Comparison of ENCODE assay signal across 7 mouse cellular contexts in genomic region chr15:79691023-79691508, GRCm38 (mm10). TPM values are rescaled to one million over a fixed set of nuclear protein-coding genes. Genes with fewer than 3 reads are reported as not detected.
DNase-seq lines count a peak whose midpoint lies in the region; ATAC-seq and TF ChIP-seq lines count a peak whose summit lies in the region.

No protein-coding gene starts in this region.

- no peak for TF ChIP-seq POLR2A in cortical plate, adult 2 months (IDR thresholded peaks at IDR 0.05; ENCODE audit: extremely low read depth, insufficient read depth, low read length)

- peaks cover 5% of the 10 kb centered on the region; the same call in 1 of the 2 replicates for H3K4me1 ChIP-seq in cortical plate, adult 2 months (ENCODE audit: control insufficient read depth, insufficient read depth, low read length)
- peaks cover 29% of the 10 kb centered on the region for H3K4me1 ChIP-seq in limb, embryonic 12.5 days (replicated peaks)
- H3K4me1 ChIP-seq in midbrain, embryonic 16.5 days (ENCODE audit: control insufficient read depth, insufficient read depth, low read length), result peaks cover 34% of the 10 kb centered on the region

- peak overlapping the region; percentile 65 for H3K4me3 ChIP-seq in cortical plate, adult 2 months (ENCODE audit: insufficient read depth, low read length)
- peak overlapping the region; percentile 86 for H3K4me3 ChIP-seq in limb, embryonic 12.5 days (replicated peaks)
- H3K4me3 ChIP-seq in midbrain, embryonic 16.5 days (ENCODE audit: low read depth, low read length), result peak overlapping the region; percentile 90

- no peaks in the 10 kb centered on the region for H3K9me3 ChIP-seq in limb, embryonic 12.5 days
- no peaks in the 10 kb centered on the region for H3K9me3 ChIP-seq in midbrain, embryonic 16.5 days (replicated peaks; ENCODE audit: control insufficient read depth, low read length, poor library complexity, severe bottlenecking)

- intact Hi-C loops in gastrocnemius, postnatal 36 days (cut with DNase I), result no loop called here

- H3K9ac ChIP-seq in limb, embryonic 12.5 days (replicated peaks), result peak overlapping the region; percentile 88
- peak overlapping the region; percentile 90 for H3K9ac ChIP-seq in midbrain, embryonic 16.5 days (ENCODE audit: low read depth, low read length)

- H3K27ac ChIP-seq in cortical plate, adult 2 months (ENCODE audit: insufficient read depth, low read length), result no peak overlapping the region; the same call in 1 of the 2 replicates
- peak overlapping the region; percentile 88 for H3K27ac ChIP-seq in limb, embryonic 12.5 days
- H3K27ac ChIP-seq in midbrain, embryonic 16.5 days (ENCODE audit: low read length), result peak overlapping the region; percentile 89

- ATAC-seq in limb, embryonic 12.5 days (ENCODE audit: insufficient number of reproducible peaks, insufficient read depth, low FRiP score, low TSS enrichment, low read depth), result peak; percentile 0; the same call in 1 of the 2 replicates
- ATAC-seq in midbrain, embryonic 16.5 days, result peak; percentile 30

- H3K27me3 ChIP-seq in limb, embryonic 12.5 days, result no peaks in the 10 kb centered on the region
- no peaks in the 10 kb centered on the region for H3K27me3 ChIP-seq in midbrain, embryonic 16.5 days (ENCODE audit: control insufficient read depth, insufficient read depth, low read depth, low read length)

- under 1% methylated on average over 30 of the region's 53 CpGs for WGBS in limb, embryonic 12.5 days
- under 1% methylated on average over 51 of the region's 53 CpGs for WGBS in midbrain, embryonic 16.5 days

- H3K36me3 ChIP-seq in limb, embryonic 12.5 days, result peaks cover 21% of the 10 kb centered on the region
- H3K36me3 ChIP-seq in midbrain, embryonic 16.5 days (ENCODE audit: control insufficient read depth, insufficient read depth, low read length), result no peaks in the 10 kb centered on the region

- peak; percentile 37 for DNase-seq in right cerebral cortex, adult 18-20 months
- no peak for DNase-seq in right cerebral cortex, postnatal 4 days
- peak; percentile 20 to 54 for DNase-seq in gastrocnemius, postnatal 36 days
- no peak for DNase-seq in B cell, adult 2 months

- TF ChIP-seq CTCF in cortical plate, adult 2 months (IDR thresholded peaks at IDR 0.05; ENCODE audit: extremely low read depth, insufficient read depth, low read length), result no peak

- H3K4me2 ChIP-seq in limb, embryonic 12.5 days, result peak overlapping the region; percentile 97
- H3K4me2 ChIP-seq in midbrain, embryonic 16.5 days (ENCODE audit: low read length), result peak overlapping the region; percentile 95

RNA-seq across cellular contexts. Expression of gene Gtpbp1, which starts 0.4 kb away (rescaled TPM):
- polyA plus RNA-seq in cortical plate, adult 2 months (2012; rRNA removed), result 36.4 and 36.9 TPM in 2 replicates
- 10 to 100 TPM; 22.5 to 24.2 TPM for total RNA-seq in gastrocnemius, postnatal 36 days (2021)
- 42.6 and 47.2 TPM in 2 replicates for polyA plus RNA-seq in limb, embryonic 12.5 days (2016; fragmentation: Nextera tagmentation; extraction: Ambion mirVana)
- polyA plus RNA-seq in midbrain, embryonic 16.5 days (2015; fragmentation: Nextera tagmentation; extraction: Ambion mirVana), result 51.4 and 53.6 TPM in 2 replicates

RNA-seq across cellular contexts. Expression of gene Josd1, which starts 3.3 kb away (rescaled TPM):
- polyA plus RNA-seq in cortical plate, adult 2 months (2012; rRNA removed), result 64.0 and 64.3 TPM in 2 replicates
- 10 to 100 TPM; 12.1 to 13.3 TPM for total RNA-seq in gastrocnemius, postnatal 36 days (2021)
- polyA plus RNA-seq in limb, embryonic 12.5 days (2016; fragmentation: Nextera tagmentation; extraction: Ambion mirVana), result 33.0 and 36.1 TPM in 2 replicates
- polyA plus RNA-seq in midbrain, embryonic 16.5 days (2015; fragmentation: Nextera tagmentation; extraction: Ambion mirVana), result 20.6 and 21.3 TPM in 2 replicates

RNA-seq across cellular contexts. Expression of gene Tomm22, which starts 20.4 kb away (rescaled TPM):
- polyA plus RNA-seq in cortical plate, adult 2 months (2012; rRNA removed), result 88.3 and 94.3 TPM in 2 replicates
- total RNA-seq in gastrocnemius, postnatal 36 days (2021), result 10 to 100 TPM; 56.5 to 60.2 TPM
- polyA plus RNA-seq in limb, embryonic 12.5 days (2016; fragmentation: Nextera tagmentation; extraction: Ambion mirVana), result 217 and 238 TPM in 2 replicates
- 233 and 237 TPM in 2 replicates for polyA plus RNA-seq in midbrain, embryonic 16.5 days (2015; fragmentation: Nextera tagmentation; extraction: Ambion mirVana)

RNA-seq across cellular contexts. Expression of gene Cby1, which starts 32.1 kb away (rescaled TPM):
- polyA plus RNA-seq in cortical plate, adult 2 months (2012; rRNA removed), result 35.6 and 37.0 TPM in 2 replicates
- total RNA-seq in gastrocnemius, postnatal 36 days (2021), result 10 to 100 TPM; 12.1 to 14.5 TPM
- polyA plus RNA-seq in limb, embryonic 12.5 days (2016; fragmentation: Nextera tagmentation; extraction: Ambion mirVana), result 49.9 and 57.6 TPM in 2 replicates
- polyA plus RNA-seq in midbrain, embryonic 16.5 days (2015; fragmentation: Nextera tagmentation; extraction: Ambion mirVana), result 101 and 105 TPM in 2 replicates

RNA-seq across cellular contexts. Expression of gene Fam227a, which starts 32.3 kb away (rescaled TPM):
- 12.6 and 14.5 TPM in 2 replicates for polyA plus RNA-seq in cortical plate, adult 2 months (2012; rRNA removed)
- under 1 TPM; 0.81 to 0.87 TPM for total RNA-seq in gastrocnemius, postnatal 36 days (2021)
- 2.1 and 2.5 TPM in 2 replicates for polyA plus RNA-seq in limb, embryonic 12.5 days (2016; fragmentation: Nextera tagmentation; extraction: Ambion mirVana)
- polyA plus RNA-seq in midbrain, embryonic 16.5 days (2015; fragmentation: Nextera tagmentation; extraction: Ambion mirVana), result 4.0 and 5.1 TPM in 2 replicates

Comparison
In these comparisons a context has a peak if more than half of its experiments do, and no peak if none do; other contexts are left out.
1. DNase-seq: peak in right cerebral cortex, adult 18-20 months (single experiment) and gastrocnemius, postnatal 36 days (2 of 2); none in right cerebral cortex, postnatal 4 days (single experiment) and B cell, adult 2 months (0 of 2).
2. Peak in every context shown above with its lines, with median percentiles within 50 percentile points of each other: H3K4me3 ChIP-seq.